Mouse (Mus musculus) MEL (cell line): ENCODE data around the gene Nme2.

ENCODE experiments used
- CTCF ChIP-seq, 3 experiments: IDR thresholded peaks in 2 of 3; conservative IDR thresholded peaks in 1 of 3; 2 replicates each; pipeline ENCODE4 v1.5.1; 2011 to 2012; ENCODE audit warnings: low read length in 3 of 3, low read depth in 2 of 3, mild to moderate bottlenecking in 2 of 3, improper control_type of control experiment in 1 of 3, inconsistent platforms in 1 of 3, mixed read lengths in 1 of 3, moderate library complexity in 1 of 3; ENCODE audit not compliant: control insufficient read depth in 1 of 3, insufficient read depth in 1 of 3, poor library complexity in 1 of 3, severe bottlenecking in 1 of 3
- EP300 ChIP-seq, 2 experiments: IDR thresholded peaks; 2 replicates each; pipeline ENCODE4 v1.6.1; 2011; ENCODE audit warnings: improper control_type of control experiment in 2 of 2, low read length in 2 of 2, low read depth in 1 of 2, mild to moderate bottlenecking in 1 of 2
- GABPA ChIP-seq: IDR thresholded peaks from 2 replicates; pipeline ENCODE4 v1.6.1; 2012; ENCODE audit warnings: low read depth, mild to moderate bottlenecking, inconsistent platforms, low read length, improper control_type of control experiment, moderate library complexity
- HCFC1 ChIP-seq: IDR thresholded peaks from 2 replicates; pipeline ENCODE4 v1.6.1; 2012; ENCODE audit warnings: low read depth, mild to moderate bottlenecking, inconsistent platforms, low read length, improper control_type of control experiment, moderate library complexity
- MAFK ChIP-seq: IDR thresholded peaks from 2 replicates; pipeline ENCODE4 v1.6.1; 2011; ENCODE audit warnings: low read depth, mild to moderate bottlenecking, low read length, improper control_type of control experiment, borderline replicate concordance
- MAX ChIP-seq: IDR thresholded peaks from 2 replicates; pipeline ENCODE4 v1.6.1; 2011; ENCODE audit warnings: low read length, improper control_type of control experiment
- MEF2A ChIP-seq: IDR thresholded peaks from 2 replicates; pipeline ENCODE4 v1.6.1; 2014; ENCODE audit warnings: low read depth, mild to moderate bottlenecking, inconsistent platforms, low read length, improper control_type of control experiment; ENCODE audit not compliant: poor library complexity, insufficient replicate concordance, severe bottlenecking; ENCODE audit errors: extremely low read depth
- POLR2A ChIP-seq, 2 experiments: IDR thresholded peaks; 2 replicates each; pipeline ENCODE4 v1.6.1; 2011 to 2012; ENCODE audit warnings: low read length in 2 of 2, mild to moderate bottlenecking in 2 of 2, control low read depth in 1 of 2, improper control_type of control experiment in 1 of 2, low read depth in 1 of 2, moderate library complexity in 1 of 2; ENCODE audit not compliant: control insufficient read depth in 1 of 2, insufficient read depth in 1 of 2, poor library complexity in 1 of 2
- RAD21 ChIP-seq: IDR thresholded peaks from 2 replicates; pipeline ENCODE4 v1.6.1; 2011; ENCODE audit warnings: mild to moderate bottlenecking, low read depth, low read length, improper control_type of control experiment
- TAL1 ChIP-seq: IDR thresholded peaks from 2 replicates; pipeline ENCODE4 v1.6.1; 2012; ENCODE audit warnings: mild to moderate bottlenecking, inconsistent platforms, low read length, moderate library complexity, mixed read lengths
- UBTF ChIP-seq: IDR thresholded peaks from 2 replicates; pipeline ENCODE4 v1.6.1; 2012; ENCODE audit warnings: low read depth, mild to moderate bottlenecking, inconsistent platforms, low read length, improper control_type of control experiment, moderate library complexity, borderline replicate concordance; ENCODE audit not compliant: insufficient read depth
- ZC3H11A ChIP-seq: IDR thresholded peaks from 2 replicates; pipeline ENCODE4 v1.6.1; 2012; ENCODE audit warnings: low read depth, mild to moderate bottlenecking, inconsistent platforms, low read length, improper control_type of control experiment
- ZMIZ1 ChIP-seq: IDR thresholded peaks from 2 replicates; pipeline ENCODE4 v1.6.1; 2012; ENCODE audit warnings: low read depth, mild to moderate bottlenecking, inconsistent platforms, low read length, improper control_type of control experiment, moderate library complexity
- ZNF384 ChIP-seq: IDR thresholded peaks from 2 replicates; pipeline ENCODE4 v1.6.1; 2012; ENCODE audit warnings: low read depth, mild to moderate bottlenecking, inconsistent platforms, low read length, improper control_type of control experiment

DNA sequence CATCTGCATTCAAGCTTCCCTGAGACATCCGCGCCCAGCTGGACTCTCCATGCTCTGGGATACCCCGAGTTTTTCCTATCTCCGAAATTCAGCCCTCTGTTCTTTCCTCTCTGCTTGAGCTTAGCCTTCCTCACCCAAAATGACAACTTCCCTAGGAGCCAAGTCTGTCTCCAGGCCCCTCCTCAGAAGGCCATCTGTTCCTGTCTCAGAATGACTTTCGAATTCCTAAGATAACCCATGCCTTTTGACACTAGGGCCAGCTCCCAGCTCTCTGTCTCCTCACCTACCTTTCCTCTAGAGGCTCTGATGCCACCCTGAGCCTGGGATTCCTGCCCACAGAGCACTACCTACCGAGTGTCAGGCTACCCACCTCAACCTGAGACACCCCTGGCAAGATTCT, at the start of gene Nme2:
- TF ChIP-seq GABPA (no peak), POLR2A (IDR thresholded peaks at IDR 0.05; ENCODE audit: control insufficient read depth in 1 of 2, insufficient read depth in 1 of 2, low read depth in 1 of 2, low read length in 2 of 2, poor library complexity in 1 of 2) (no peak), MAFK (no peak), CTCF (IDR thresholded peaks at IDR 0.05 in 2 of 3, conservative IDR thresholded peaks at IDR 0.05 in 1 of 3; ENCODE audit: control insufficient read depth in 1 of 3, insufficient read depth in 1 of 3, low read depth in 2 of 3, low read length in 3 of 3, poor library complexity in 1 of 3, severe bottlenecking in 1 of 3) (no peak), ZMIZ1 (no peak), TAL1 (no peak), UBTF (no peak), ZNF384 (no peak), EP300 (IDR thresholded peaks at IDR 0.05; ENCODE audit: low read depth in 1 of 2, low read length in 2 of 2) (0 out of 4 replicates have a peak, but pooled peaks of 1 of the 2 experiments have one; percentile 15), HCFC1 (no peak), ZC3H11A (no peak), RAD21 (no peak), MEF2A (no peak), MAX (no peak)
